Mouse (Mus musculus): ENCODE data around the gene Ccl6. TPM values are rescaled to one million over a fixed set of nuclear protein-coding genes. Genes with fewer than 3 reads are reported as not detected.

Ccl6 gene
- 19.0 TPM for polyA plus RNA-seq (2014; fragmentation: Illumina TruSeq; extraction: RNeasy Lipid Tissue Mini Kit (QIAGEN cat#74804); ENCODE audit: low read depth, low replicate concordance)

GRCm38 (mm10) chr11:83592853-83593252 is at the start of gene Ccl6:
TSS of gene Ccl6 (minus strand) at chr11:83593087.

GRCm38 (mm10) chr11:83578186-83578760 is 14.6 kb downstream of the Ccl6 start, which contains the start of gene Ccl9:
TSS of gene Ccl9 (minus strand) at chr11:83578636.

Other genes starting within 250 kb of the Ccl6 start
- gene Rasl10b, start 183.9 kb downstream of the Ccl6 start, polyA plus RNA-seq (2014; fragmentation: Illumina TruSeq; extraction: RNeasy Lipid Tissue Mini Kit (QIAGEN cat#74804); ENCODE audit: low read depth, low replicate concordance) = not detected
- not detected for gene Gas2l2, start 163.6 kb downstream of the Ccl6 start, polyA plus RNA-seq (2014; fragmentation: Illumina TruSeq; extraction: RNeasy Lipid Tissue Mini Kit (QIAGEN cat#74804); ENCODE audit: low read depth, low replicate concordance)
- gene 1700020L24Rik, start 155.4 kb downstream of the Ccl6 start, polyA plus RNA-seq (2014; fragmentation: Illumina TruSeq; extraction: RNeasy Lipid Tissue Mini Kit (QIAGEN cat#74804); ENCODE audit: low read depth, low replicate concordance) = not detected
- not detected for gene Mmp28, start 130.0 kb downstream of the Ccl6 start, polyA plus RNA-seq (2014; fragmentation: Illumina TruSeq; extraction: RNeasy Lipid Tissue Mini Kit (QIAGEN cat#74804); ENCODE audit: low read depth, low replicate concordance)
- 112 TPM for gene Taf15, start 120.0 kb downstream of the Ccl6 start, polyA plus RNA-seq (2014; fragmentation: Illumina TruSeq; extraction: RNeasy Lipid Tissue Mini Kit (QIAGEN cat#74804); ENCODE audit: low read depth, low replicate concordance)
- not detected for gene Heatr9, start 70.9 kb downstream of the Ccl6 start, polyA plus RNA-seq (2014; fragmentation: Illumina TruSeq; extraction: RNeasy Lipid Tissue Mini Kit (QIAGEN cat#74804); ENCODE audit: low read depth, low replicate concordance)
- gene Ccl5, start 62.6 kb downstream of the Ccl6 start, polyA plus RNA-seq (2014; fragmentation: Illumina TruSeq; extraction: RNeasy Lipid Tissue Mini Kit (QIAGEN cat#74804); ENCODE audit: low read depth, low replicate concordance) = 2.0 TPM
- 188 TPM for gene Ccl9, start 14.5 kb downstream of the Ccl6 start, polyA plus RNA-seq (2014; fragmentation: Illumina TruSeq; extraction: RNeasy Lipid Tissue Mini Kit (QIAGEN cat#74804); ENCODE audit: low read depth, low replicate concordance)
- not detected for gene Rpl9-ps1, start 52.5 kb upstream of the Ccl6 start, polyA plus RNA-seq (2014; fragmentation: Illumina TruSeq; extraction: RNeasy Lipid Tissue Mini Kit (QIAGEN cat#74804); ENCODE audit: low read depth, low replicate concordance)
- gene Ccl3, start 56.3 kb upstream of the Ccl6 start, polyA plus RNA-seq (2014; fragmentation: Illumina TruSeq; extraction: RNeasy Lipid Tissue Mini Kit (QIAGEN cat#74804); ENCODE audit: low read depth, low replicate concordance) = 0.58 TPM
- not detected for gene Ccl4, start 69.5 kb upstream of the Ccl6 start, polyA plus RNA-seq (2014; fragmentation: Illumina TruSeq; extraction: RNeasy Lipid Tissue Mini Kit (QIAGEN cat#74804); ENCODE audit: low read depth, low replicate concordance)
- gene Wfdc17, start 110.9 kb upstream of the Ccl6 start, polyA plus RNA-seq (2014; fragmentation: Illumina TruSeq; extraction: RNeasy Lipid Tissue Mini Kit (QIAGEN cat#74804); ENCODE audit: low read depth, low replicate concordance) = 88.0 TPM
- gene Wfdc18, start 115.9 kb upstream of the Ccl6 start, polyA plus RNA-seq (2014; fragmentation: Illumina TruSeq; extraction: RNeasy Lipid Tissue Mini Kit (QIAGEN cat#74804); ENCODE audit: low read depth, low replicate concordance) = not detected
- 1,776 TPM for gene Wfdc21, start 153.9 kb upstream of the Ccl6 start, polyA plus RNA-seq (2014; fragmentation: Illumina TruSeq; extraction: RNeasy Lipid Tissue Mini Kit (QIAGEN cat#74804); ENCODE audit: low read depth, low replicate concordance)
- gene Heatr6, start 160.6 kb upstream of the Ccl6 start, polyA plus RNA-seq (2014; fragmentation: Illumina TruSeq; extraction: RNeasy Lipid Tissue Mini Kit (QIAGEN cat#74804); ENCODE audit: low read depth, low replicate concordance) = 2.7 TPM